Mouse (Mus musculus) liver, adult 2 months (tissue): Measurements from ENCODE around the gene Mybbp1a.

ENCODE experiments used
- CTCF ChIP-seq: fragments of 200-500 bp; IDR thresholded peaks from 2 replicates; pipeline ENCODE4 v1.5.1; 2011; ENCODE audit warnings: low read depth, low read length, control low read depth
- POLR2A ChIP-seq: fragments of 200-500 bp; IDR thresholded peaks from 2 replicates; pipeline ENCODE4 v1.6.1; 2011; ENCODE audit warnings: low read length, control low read depth; ENCODE audit not compliant: insufficient read depth; ENCODE audit errors: extremely low read depth

DNA sequence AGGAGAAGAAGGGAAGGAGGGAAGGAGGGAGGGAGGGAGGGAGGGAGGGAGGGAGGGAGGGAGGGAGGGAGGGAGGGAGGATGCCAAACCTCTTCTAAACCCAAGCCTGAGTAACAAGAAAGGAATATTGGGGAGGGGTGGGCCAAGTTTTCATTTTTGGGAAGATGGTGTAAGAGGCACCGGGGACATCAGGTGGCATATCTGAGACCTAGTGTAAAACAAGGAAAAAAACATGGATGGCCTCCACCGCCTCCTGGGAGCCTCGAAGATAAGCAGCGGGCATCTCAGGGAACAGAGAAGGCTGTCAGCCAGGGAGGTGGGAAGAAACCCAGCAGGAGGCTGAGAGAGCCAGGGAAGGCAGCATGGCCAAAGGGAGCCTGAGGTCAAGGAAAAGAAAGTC lies 35.6 kb upstream of the Mybbp1a start:
- TF ChIP-seq POLR2A (no peak), CTCF (no peak)
